Mouse (Mus musculus) heart, postnatal 4 days (tissue): ENCODE measurements around the gene Olfr1283. TPM values are rescaled to one million over a fixed set of nuclear protein-coding genes. Genes with fewer than 3 reads are reported as not detected.
"Not testable (repeated sequence)": the region's sequence is repeated elsewhere in the genome, so short reads cannot be mapped to it uniquely, and the experiment has no call there.

ENCODE experiments used
- DNase-seq: peaks from one replicate; pipeline ENCODE4 v3.0.0; 2021
- total RNA-seq, 2 experiments: library from RNA; stranded (reverse); gene quantifications; 2 replicates each; pipeline ENCODE4 v1.2.3; 2021

Gene Olfr1283
- not detected for total RNA-seq

GRCm38 (mm10) chr2:111366490-111366889 is at the start of gene Olfr1283:
TSS of gene Olfr1283 (plus strand) at chr2:111366790.
- DNase-seq: no peak

GRCm38 (mm10) chr2:111326220-111326619 is 40.4 kb upstream of the Olfr1283 start, which contains the start of gene Olfr1281:
TSS of gene Olfr1281 (plus strand) at chr2:111326520.
- no peak for DNase-seq

GRCm38 (mm10) chr2:111333721-111334120 is 32.9 kb upstream of the Olfr1283 start:
- DNase-seq: not testable (repeated sequence)

- no peak for DNase-seq
Measured at GRCm38 (mm10) chr2:111335976-111336375, 30.6 kb upstream of the Olfr1283 start, which contains the start of gene Olfr1282. TSS of gene Olfr1282 (minus strand) at chr2:111336076.

- no peak for DNase-seq
Measured at GRCm38 (mm10) chr2:111375222-111375621, 8.6 kb downstream of the Olfr1283 start, which contains the start of gene Olfr1284. TSS of gene Olfr1284 (plus strand) at chr2:111375522.

Other genes with a start within 250 kb of the Olfr1283 start
- gene Gm15130, start 213.9 kb upstream of the Olfr1283 start, total RNA-seq: not detected
- not detected for gene 4930430A15Rik, start 137.2 kb upstream of the Olfr1283 start, total RNA-seq
- not detected for gene Olfr1275, start 131.5 kb upstream of the Olfr1283 start, total RNA-seq
- gene Olfr1276, start 112.3 kb upstream of the Olfr1283 start, total RNA-seq: not detected
- not detected for gene Olfr1277, start 92.7 kb upstream of the Olfr1283 start, total RNA-seq
- gene Olfr1278, start 76.7 kb upstream of the Olfr1283 start, total RNA-seq: not detected
- gene Olfr1279, start 66.2 kb upstream of the Olfr1283 start, total RNA-seq: not detected
- not detected for gene Olfr1280, start 52.8 kb upstream of the Olfr1283 start, total RNA-seq
- not detected for gene Olfr1281, start 40.3 kb upstream of the Olfr1283 start, total RNA-seq
- gene Olfr1282, start 30.7 kb upstream of the Olfr1283 start, total RNA-seq: not detected
- not detected for gene Olfr1284, start 8.7 kb downstream of the Olfr1283 start, total RNA-seq
- not detected for gene Olfr1286, start 56.3 kb downstream of the Olfr1283 start, total RNA-seq
- not detected for gene Olfr1287, start 82.4 kb downstream of the Olfr1283 start, total RNA-seq
- not detected for gene Olfr1288, start 107.3 kb downstream of the Olfr1283 start, total RNA-seq
- not detected for gene Olfr1289, start 114.0 kb downstream of the Olfr1283 start, total RNA-seq
- gene Olfr1290, start 127.0 kb downstream of the Olfr1283 start, total RNA-seq: not detected
- gene Olfr1291-ps1, start 130.4 kb downstream of the Olfr1283 start, total RNA-seq: not detected
- gene Olfr1293-ps, start 158.4 kb downstream of the Olfr1283 start, total RNA-seq: not detected
- not detected for gene Olfr1294, start 173.5 kb downstream of the Olfr1283 start, total RNA-seq
- not detected for gene Olfr1295, start 202.9 kb downstream of the Olfr1283 start, total RNA-seq